Mouse (Mus musculus): Measurements from ENCODE around the gene Rag1.

Rag1 gene

DNA sequence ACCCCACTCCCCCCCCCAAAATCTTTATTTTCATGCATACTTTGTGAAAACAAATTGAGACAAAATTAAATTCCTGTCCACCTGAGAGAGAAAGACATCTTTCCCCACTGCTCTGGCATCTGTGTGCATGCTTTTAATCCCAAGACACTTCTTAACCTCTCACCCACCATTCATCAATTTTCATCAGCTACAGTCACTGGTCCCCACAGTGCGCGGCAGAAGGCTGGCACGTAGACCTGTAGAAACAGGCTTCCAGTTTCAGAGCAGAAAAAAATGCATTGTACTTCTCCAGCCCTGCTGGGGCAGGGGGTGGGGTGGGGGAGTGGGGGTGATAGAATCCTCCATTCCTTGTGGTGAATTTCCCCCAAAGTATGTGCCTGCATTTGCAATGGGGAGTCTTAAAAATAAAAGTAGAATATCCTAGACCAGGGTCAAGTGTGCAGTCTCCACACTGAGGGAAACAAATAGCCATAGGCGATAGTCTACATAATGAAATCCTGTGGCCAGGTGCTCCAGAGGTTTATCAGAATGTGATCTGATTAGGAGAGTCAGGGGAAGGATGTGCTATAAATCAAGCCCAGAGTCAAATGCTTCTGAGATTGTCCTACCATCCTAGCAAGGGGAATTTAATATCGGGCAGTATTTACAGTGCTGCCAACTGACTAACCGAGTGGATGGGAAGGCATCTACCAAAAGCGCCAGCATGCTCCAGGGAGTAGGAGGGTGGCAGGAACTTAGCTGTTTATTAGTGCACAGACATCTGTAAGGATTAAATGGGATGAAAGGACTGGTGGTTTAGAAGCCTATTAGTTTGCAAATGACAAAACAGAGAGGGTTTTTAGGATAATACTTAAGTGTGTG is 10.1 kb downstream of the Rag1 start:
- no peak for DNase-seq (ENCODE audit: low read depth)

- peak; percentile 86 for DNase-seq (ENCODE audit: low read depth)
These were observed 20.7 kb downstream of the Rag1 start for GRCm38 (mm10) chr2:101628297-101629236.

DNA sequence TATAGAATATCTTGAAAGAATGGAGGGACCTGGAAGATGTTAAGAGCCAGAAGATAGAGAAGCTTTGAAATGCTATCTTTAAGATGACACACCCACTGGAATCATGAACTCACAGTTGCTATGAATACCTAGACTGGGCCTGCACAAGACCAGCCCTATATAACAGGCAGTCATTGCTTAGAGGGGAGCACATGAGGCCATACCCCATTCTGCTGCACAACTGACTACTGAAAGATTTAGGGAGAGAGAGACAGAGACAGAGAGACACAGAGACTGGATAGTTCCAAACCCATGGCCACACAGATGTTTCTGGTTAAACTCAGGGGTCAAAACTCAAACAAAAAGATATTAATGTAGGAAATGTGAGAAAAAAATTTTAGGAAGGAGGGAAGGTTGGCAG is 22.1 kb downstream of the Rag1 start:
- DNase-seq (ENCODE audit: low read depth) = no peak

GRCm38 (mm10) chr2:101624526-101624925 is 24.8 kb downstream of the Rag1 start, which contains the start of gene Rag2:
Gene Rag2, plus strand, starts transcription at chr2:101624718.
- no peak for DNase-seq (ENCODE audit: low read depth)

GRCm38 (mm10) chr2:101624011-101624410 is 25.3 kb downstream of the Rag1 start:
- DNase-seq (ENCODE audit: low read depth) = no peak

GRCm38 (mm10) chr2:101623042-101623441 is 26.3 kb downstream of the Rag1 start:
- DNase-seq (ENCODE audit: low read depth) = no peak

- DNase-seq (ENCODE audit: low read depth) = no peak
These were observed 27.7 kb downstream of the Rag1 start for GRCm38 (mm10) chr2:101621611-101622010.

GRCm38 (mm10) chr2:101620899-101621298 is 28.4 kb downstream of the Rag1 start:
- DNase-seq (ENCODE audit: low read depth) = no peak

- no peak for DNase-seq (ENCODE audit: low read depth)
These were observed 30.9 kb downstream of the Rag1 start for GRCm38 (mm10) chr2:101618373-101618772.

DNA sequence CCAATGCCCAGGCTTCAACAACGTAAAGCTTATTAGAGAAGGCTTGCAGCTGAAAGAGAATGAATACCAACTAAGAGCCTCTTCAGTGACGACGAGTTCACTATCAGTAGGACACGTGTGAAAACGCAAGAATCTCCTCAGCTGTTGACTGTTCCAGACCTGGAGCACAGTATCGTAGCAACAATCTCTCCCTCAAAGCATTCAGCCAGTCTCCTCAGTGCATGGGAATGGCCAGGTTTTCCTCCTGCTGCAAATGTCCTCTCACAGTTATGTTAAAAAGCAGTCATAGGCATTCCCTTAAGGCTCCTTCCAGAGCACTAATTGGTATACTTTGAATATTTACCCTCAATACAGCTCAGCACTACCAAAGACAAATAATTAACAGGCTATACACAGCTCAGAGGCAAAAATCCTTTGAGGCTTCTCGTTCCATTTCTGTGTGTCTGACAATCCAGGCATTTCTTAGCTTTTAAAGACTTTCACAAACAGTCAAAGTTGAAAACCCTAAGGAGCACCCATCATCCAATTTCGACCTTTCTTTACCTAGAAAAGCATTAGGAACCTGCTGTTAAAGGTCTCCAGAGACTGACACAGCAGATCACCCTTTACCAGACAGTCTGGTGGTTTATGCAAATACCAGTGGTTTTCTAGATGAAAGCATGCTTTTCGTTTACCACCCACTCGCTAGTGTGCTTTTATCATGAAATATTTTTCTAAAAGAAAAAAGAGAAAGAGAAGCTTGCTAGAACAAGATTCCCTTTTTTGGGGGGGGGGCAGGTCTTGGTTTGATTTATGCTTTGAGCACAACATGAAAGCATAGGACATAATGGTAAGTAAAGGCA is 33.6 kb downstream of the Rag1 start:
- no peak for DNase-seq (ENCODE audit: low read depth)

- DNase-seq (ENCODE audit: low read depth) = no peak
These were observed 38.4 kb downstream of the Rag1 start for GRCm38 (mm10) chr2:101610861-101611260.

DNA sequence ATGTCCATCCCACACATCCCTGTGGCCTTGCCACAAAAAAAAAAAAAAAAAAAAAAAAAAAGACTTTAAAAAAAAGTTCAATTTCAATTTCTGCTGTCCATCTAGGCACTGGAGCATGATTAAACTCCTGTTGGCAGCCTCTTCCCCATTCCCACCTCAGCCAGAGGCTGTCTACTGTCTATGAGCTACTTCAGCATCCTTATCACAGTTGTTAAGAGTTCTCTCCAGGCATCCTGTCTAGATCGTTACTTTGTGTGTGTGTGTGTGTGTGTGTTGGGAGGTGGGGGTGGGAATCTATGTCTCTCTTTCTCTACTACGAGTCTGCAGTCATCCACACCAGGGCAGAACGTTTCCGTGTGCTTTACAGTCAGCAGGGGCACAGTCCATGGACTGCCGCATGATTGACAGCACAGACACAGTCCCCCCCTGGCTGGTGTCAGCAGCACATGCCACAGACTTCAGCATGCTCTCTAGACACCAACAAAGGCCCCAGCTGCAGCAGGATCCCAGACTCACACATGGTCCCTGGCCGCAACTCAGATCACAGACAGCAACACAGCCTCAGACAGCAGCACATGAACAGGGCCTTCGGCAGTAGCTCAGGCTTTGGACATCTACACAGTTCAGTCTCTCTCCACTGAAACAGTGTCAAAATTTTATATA is 40.9 kb downstream of the Rag1 start:
- DNase-seq (ENCODE audit: low read depth) = no peak

- DNase-seq (ENCODE audit: low read depth) = no peak
These were observed 46.2 kb downstream of the Rag1 start for GRCm38 (mm10) chr2:101603099-101603498.

DNA sequence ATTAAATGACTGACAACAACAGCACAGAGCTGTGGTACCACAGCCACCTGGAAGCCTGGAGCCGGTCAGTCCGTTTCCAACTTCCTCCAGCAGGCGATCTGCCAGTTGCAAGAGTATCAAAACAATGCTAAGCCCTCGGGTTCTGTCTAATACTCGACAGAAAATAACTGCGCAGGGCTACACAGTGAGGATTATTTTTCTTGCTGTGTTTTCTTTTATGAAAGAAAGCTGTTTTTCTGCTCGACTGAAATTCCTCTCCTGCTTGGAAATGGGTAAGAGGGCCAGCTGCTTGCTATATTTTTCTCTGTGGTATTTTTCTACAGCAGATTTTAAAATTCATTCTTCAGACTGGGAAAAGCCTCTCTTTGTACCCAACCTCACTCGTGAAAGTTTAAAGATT is 48.6 kb downstream of the Rag1 start:
- DNase-seq (ENCODE audit: low read depth) = no peak

DNA sequence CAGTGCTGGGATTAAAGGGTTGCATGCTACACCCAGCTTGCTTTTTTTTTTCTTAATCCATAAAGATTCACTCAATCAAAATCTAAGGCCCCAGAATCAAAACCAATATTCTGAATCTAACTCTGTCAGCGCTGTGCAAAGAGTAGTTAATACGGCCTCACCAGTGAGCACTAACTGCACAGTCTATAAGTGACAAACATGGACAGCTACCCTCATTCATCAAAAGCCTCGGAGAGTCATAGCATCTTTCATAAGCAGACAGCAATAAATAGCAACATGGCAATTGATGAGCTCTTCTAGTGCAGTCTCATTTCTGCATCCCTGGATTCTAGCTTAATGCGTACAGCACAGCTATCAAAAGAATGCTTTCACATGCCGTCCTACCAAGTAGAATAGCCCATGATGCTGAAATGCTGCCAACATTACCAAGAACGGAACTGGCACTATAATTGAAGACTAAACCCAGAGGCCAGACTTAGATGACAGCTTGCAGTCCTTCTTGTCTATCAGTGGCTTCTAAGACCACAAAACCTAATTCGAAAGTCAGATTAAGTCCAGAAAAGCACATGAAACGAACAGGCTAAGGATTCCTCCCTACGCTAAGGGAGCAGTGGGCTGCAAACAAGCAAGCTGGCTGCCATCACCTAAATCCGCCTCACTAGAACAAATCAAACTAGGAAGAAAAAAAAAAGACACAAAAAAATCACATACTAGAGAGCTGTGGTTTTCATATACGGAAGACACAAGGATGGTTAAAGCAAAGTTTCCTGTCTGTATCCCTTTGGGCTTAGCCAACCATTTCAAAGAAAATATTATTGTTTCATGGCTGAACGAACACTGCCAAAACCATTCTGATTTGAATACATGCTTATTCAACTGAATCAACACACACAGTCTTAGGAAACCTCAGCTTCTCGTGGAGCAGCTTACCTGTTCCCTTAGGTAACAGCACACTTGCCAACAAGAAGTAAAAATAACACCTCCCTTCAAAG is 50.8 kb downstream of the Rag1 start:
- no peak for DNase-seq (ENCODE audit: low read depth)

- no peak for DNase-seq (ENCODE audit: low read depth)
These were observed 52.1 kb downstream of the Rag1 start for GRCm38 (mm10) chr2:101597186-101597585.

GRCm38 (mm10) chr2:101594681-101595080 is 54.6 kb downstream of the Rag1 start:
- no peak for DNase-seq (ENCODE audit: low read depth)

DNA sequence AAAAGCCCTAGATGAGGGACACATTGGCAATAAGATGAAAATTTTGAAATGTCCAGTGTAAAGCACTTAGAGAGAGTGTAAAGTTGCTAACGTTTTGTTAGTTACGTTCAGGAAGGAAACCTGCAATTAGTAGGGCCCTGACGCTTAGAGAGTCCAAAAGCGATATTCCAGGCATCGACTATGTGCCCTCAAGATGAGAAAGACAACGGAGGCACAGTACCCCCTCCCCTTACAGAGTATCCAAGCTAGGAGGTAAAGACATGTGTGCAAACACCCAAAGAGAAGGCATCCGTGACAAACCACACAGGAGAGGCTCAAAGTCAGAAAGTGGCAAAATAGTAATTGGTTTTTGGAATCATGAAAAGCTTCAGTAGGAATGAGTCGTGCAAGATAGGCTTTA is 56.4 kb downstream of the Rag1 start:
- DNase-seq (ENCODE audit: low read depth) = no peak

DNA sequence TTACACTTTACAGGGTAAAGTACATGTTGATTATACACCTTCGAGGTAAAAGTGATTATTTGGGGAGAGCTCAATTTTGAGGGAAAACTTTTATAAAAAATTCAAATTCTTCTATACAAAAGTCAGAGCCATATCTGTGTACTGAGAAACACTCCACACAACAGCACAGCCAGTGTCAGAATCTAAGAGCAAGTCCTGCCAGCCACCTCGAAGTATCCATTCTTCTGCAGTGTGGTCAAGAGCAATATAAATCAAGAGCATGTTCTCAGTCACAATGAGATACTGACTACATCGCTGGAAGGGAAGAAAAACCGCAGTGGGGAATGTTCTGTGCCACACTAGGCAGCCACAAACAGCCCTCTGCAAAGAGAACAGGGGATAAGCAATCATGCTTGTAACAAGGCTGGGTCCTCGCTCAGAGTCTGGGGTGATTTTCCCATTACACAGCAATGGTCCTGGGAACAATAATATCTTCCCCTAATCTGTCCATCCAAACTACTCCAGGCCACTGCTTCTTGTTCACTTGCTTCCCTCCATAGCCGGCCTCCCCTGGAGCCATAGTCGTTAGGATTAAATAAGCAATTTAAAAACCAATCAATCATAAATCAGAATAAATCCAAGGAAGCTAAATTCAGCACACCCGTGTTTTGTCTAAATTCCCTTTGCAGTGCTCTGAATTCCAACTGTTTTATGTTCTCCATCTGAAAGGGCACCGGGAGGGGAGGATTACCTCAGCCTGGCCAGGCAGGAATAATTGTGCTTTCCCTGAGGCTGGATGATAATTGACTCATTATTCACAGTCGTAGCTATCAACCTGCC is 57.1 kb downstream of the Rag1 start:
- no peak for DNase-seq (ENCODE audit: low read depth)
